Mouse (Mus musculus): ENCODE results near the gene Rbbp6. TPM values are rescaled to one million over a fixed set of nuclear protein-coding genes. Genes with fewer than 3 reads are reported as not detected.

Gene Rbbp6
- 10 to 100 TPM; 46.4 to 51.4 TPM for polyA plus RNA-seq (2017; shearing (Covaris generic))

DNA sequence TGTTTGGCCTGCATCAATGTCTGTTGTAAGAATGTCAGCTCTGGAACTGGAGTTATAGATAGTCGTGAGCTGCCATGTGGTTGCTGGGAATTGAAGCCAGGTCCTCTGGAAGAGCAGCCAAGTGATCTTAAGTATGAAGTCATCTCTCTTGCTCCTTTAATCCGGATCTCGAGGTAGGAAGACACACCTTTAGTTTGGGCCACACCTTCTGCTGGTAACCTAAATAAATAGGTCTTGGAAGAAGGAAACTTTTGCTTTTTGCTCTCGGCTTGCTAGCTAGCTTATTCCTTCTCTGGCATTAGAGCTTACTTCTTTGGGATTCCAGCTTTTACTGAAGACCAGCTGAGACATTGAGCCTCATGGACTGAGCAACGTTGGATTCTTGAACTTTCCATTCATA is at the start of gene Rbbp6:
Rbbp6 (plus strand) TSS at position 301 of the 400 bp plus-strand sequence.
- ATAC-seq, result no peak

GRCm38 (mm10) chr7:122919728-122920582 is 45.5 kb upstream of the Rbbp6 start:
- ATAC-seq, result peak; percentile 82

DNA sequence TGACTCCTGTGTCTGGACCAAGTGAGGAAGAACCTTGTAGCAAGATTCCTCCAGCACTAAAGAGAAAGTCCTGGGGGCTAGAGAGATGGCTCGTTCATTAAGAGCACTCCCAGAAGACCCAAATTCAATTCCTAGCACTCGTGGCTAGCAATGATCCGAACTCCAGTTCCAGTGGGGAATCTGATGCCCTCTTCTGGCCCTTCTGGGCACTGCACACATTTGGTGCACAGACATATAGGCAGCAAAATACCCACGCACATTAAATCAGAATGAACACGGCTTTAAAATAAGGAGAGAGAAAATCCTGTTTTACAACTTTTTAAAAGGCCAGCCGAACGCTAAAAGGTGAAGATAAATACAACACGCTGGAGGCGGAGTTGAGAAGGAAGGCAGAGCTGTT is 43.9 kb upstream of the Rbbp6 start:
- ATAC-seq, result no peak

GRCm38 (mm10) chr7:122924256-122924655 is 41.2 kb upstream of the Rbbp6 start:
- peak; percentile 55 for ATAC-seq

DNA sequence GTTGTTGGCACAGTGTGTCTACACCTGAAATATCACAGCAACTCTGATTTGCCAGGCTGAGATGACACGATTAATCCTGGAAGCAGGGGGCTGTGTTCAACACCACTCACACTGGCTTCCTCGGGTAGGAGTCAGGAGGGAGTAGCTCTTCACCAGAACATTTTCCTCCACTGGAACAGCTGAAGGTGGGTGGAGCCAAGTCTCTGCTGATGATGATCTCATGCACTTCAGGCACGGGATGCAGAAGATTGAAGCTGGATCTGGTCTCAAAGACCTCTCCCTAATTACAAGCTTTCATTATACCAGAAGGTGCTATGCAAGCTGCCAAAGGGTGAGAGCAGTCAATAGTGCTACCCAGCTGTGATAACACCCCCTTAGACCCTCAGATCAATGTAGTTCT is 35.0 kb upstream of the Rbbp6 start:
- no peak for ATAC-seq

DNA sequence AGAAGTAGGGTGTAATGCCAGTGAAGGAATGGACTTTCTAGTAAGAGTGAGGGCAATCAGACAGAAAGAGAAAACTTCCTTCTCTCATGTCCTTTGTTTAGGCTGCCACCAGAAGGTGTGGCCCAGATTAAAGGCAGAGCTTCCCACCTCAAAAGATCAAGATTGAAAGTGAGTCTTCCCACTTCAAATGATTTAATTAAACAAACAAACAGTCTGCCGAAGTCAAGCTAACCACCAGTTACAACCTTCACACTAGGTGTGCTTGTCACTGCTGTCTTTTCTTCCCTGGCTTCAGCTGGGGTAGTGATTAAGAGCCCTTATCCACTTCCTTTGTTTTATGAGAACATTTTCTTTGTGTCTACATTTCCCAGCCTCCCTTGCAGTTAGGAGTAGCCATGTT is 33.3 kb upstream of the Rbbp6 start:
- ATAC-seq, result peak; percentile 74

- ATAC-seq, result no peak
Measured at GRCm38 (mm10) chr7:122936626-122937025, 28.9 kb upstream of the Rbbp6 start.

- no peak for ATAC-seq
Measured at GRCm38 (mm10) chr7:122938197-122938596, 27.3 kb upstream of the Rbbp6 start.

GRCm38 (mm10) chr7:122939181-122939580 is 26.3 kb upstream of the Rbbp6 start:
- ATAC-seq, result peak; percentile 56

DNA sequence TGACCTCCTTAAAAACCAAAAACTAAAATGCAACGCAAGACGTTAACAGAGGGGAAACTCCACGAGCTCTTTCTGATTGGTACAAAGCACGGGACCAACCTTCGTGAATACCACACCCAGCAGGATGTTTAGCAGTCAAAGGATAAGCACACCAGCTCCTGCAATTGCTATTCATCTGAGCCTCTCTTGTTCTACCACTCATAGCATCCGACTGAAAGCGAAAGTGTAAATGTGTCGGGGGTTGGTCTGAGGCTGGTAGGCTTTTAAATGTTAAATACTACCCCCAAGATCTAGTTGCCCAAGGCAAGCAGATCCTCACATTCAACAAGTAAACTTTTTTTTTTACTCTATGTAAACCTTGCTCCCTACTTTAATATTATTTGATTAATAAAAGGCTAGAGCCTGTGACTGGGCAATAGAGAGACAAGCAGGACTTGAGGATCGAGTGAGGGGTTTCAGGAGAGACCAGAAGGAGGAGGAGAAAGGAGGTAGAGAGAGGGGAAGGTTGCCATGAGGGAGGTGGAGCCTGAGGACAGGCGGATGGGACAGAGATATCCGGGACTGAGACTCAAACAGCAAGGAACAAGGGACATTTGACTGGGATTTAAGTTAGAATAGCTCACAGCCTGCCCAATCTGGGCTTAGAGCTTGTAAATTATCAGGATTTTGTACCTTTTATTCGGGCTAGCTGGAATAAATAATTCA is 25.0 kb upstream of the Rbbp6 start:
- ATAC-seq, result peak; percentile 96

- no peak for ATAC-seq
Measured at GRCm38 (mm10) chr7:122942111-122942510, 23.4 kb upstream of the Rbbp6 start.

DNA sequence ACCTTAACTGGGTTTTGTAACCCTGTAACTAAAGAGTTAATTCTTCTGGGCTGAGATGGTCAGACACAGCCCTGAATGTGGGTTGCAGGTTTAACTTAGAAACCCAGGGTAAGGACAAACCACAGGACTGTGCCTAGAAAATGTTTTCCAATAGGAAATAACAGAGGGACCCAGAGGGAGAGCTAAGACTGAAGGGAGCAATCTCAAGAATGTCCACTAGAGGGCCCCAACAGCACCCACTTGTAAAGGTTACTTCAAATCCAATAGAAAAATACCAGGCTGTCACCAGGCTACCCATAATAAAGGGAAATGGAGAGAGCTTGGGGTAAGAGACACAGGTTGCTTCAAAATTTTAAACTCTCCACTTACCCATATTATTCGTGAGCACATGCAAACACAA is 20.3 kb upstream of the Rbbp6 start:
- ATAC-seq, result peak; percentile 48

- no peak for ATAC-seq
Measured at GRCm38 (mm10) chr7:122949268-122949667, 16.2 kb upstream of the Rbbp6 start.

GRCm38 (mm10) chr7:122951464-122951863 is 14.0 kb upstream of the Rbbp6 start:
- no peak for ATAC-seq

- no peak for ATAC-seq
Measured at GRCm38 (mm10) chr7:122952066-122952465, 13.4 kb upstream of the Rbbp6 start.

- ATAC-seq, result no peak
Measured at GRCm38 (mm10) chr7:122954451-122955225, 10.8 kb upstream of the Rbbp6 start.

DNA sequence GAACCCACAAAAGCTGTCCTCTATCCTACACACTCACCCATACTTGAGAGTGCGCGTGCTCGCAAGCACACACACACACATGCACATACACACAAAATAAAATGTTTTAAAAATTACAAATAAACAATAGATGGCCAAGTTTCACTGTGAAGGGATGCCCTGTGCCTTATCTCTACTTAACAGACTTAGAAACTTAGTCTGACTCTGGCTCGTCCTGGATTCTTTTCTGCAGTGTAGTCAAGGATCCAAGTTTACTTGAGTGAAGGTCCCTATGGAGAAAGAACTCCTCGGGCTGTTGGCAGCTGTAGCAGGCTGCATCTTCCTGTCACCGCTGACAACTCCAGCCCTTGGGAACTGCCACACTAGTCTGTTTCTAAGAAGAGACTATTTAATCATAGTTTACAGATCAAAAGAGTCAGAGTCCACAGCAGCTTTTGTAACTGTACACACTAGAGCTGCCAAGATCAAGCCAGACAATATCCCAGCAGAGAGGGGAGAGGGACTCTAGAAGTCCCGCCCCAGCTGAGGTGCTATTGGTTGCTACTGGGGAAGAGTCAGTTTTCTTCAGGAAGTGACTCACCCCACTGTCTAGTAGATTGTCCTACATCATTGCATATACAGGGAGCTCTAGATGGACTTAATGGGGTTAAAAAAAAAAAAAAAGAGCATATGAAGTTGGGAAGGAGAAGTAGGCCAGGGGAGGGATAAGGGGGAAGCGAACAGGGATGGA is 10.1 kb upstream of the Rbbp6 start:
- peak; percentile 88 for ATAC-seq

DNA sequence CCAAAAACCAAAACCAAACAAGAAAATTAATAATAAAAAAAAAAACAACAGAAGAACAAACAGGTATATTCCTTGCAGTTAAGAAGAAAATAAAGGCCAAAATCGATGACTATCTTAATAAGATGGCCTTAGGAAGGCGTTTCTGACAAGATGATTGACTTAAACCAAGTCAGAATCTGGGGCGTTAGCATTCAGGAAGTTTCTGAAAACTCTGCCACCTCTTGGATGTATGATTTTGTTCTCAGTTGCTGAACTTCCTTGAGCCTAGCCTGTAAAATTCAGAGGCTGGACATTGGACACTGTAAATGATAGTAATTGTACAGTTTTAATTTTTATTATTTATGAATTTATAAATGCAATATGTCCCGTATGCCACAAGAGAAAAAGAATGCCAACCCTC is 3.3 kb downstream of the Rbbp6 start:
- no peak for ATAC-seq

- ATAC-seq, result peak; percentile 90
Measured at GRCm38 (mm10) chr7:122969231-122970032, 3.9 kb downstream of the Rbbp6 start.

DNA sequence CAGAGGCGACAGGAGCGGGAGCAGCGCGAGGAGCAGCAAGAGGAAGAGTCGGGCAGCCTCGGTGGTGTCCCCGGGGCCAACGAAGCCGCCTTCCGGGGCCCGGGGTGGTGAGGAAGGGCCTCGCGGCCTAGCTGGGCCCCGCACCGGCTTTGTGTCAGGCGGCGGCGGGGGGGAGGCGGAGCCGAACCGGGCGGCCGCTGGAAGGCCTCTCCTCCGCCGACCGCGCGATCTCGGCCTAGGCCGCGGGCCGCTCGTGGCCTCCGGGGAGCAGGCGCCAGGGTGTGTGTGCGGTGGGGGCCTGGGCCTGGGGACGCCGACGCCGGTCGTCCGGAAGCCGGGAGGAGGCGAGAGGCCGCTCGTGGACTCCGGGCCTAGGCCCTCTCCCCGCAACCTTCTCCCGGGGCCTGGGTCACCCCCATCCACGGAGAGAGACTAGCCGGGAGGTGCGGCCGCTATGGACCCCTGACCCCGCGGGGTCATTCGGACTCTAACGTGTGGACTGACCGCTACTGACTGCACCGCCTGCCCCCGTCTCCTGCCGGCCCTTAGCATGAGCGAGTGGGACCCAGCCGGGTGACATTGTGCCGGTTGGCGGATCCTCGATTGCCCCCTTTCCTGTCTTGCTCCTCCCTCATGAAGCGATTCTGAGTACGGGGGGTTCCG is 4.8 kb downstream of the Rbbp6 start:
- ATAC-seq, result peak; percentile 18

GRCm38 (mm10) chr7:122970864-122971420 is 5.5 kb downstream of the Rbbp6 start:
- no peak for ATAC-seq

Data from CD4-positive, CD25-positive, alpha-beta regulatory T cell, adult 4 months (primary cell).